ENCODE assay signal across 8 mouse cellular contexts in genomic region chr10:75561071-75561654, GRCm38 (mm10). TPM values are rescaled to one million over a fixed set of nuclear protein-coding genes. Genes with fewer than 3 reads are reported as not detected.
DNase-seq lines count a peak whose midpoint lies in the region; ATAC-seq lines count a peak whose summit lies in the region.

TSS of gene Ggt1 (plus strand) at chr10:75561604.

- peak within 1 kb of the TSS; percentile 58; the same call in 1 of the 2 replicates for H3K4me3 ChIP-seq in heart, embryonic 16.5 days (ENCODE audit: low read length)
- H3K4me3 ChIP-seq in hindbrain, embryonic 11.5 days (ENCODE audit: low read depth, low read length) = peak within 1 kb of the TSS; percentile 68; the same call in 1 of the 2 replicates
- H3K4me3 ChIP-seq in midbrain, embryonic 12.5 days = peak within 1 kb of the TSS; percentile 63; the same call in 1 of the 2 replicates

- peaks cover 17% of the 10 kb centered on the region for H3K4me1 ChIP-seq in heart, embryonic 16.5 days (ENCODE audit: control insufficient read depth, insufficient read depth, low read length)
- H3K4me1 ChIP-seq in hindbrain, embryonic 11.5 days (replicated peaks; ENCODE audit: control insufficient read depth, insufficient read depth, low read length) = 0 out of 2 replicates have a peak, but pooled peaks cover 2% of the 10 kb centered on the region
- peaks cover 30% of the 10 kb centered on the region for H3K4me1 ChIP-seq in midbrain, embryonic 12.5 days

- peaks cover 42% of the 10 kb centered on the region for H3K27me3 ChIP-seq in heart, embryonic 16.5 days (ENCODE audit: control insufficient read depth, insufficient read depth, low read length)
- H3K27me3 ChIP-seq in hindbrain, embryonic 11.5 days (ENCODE audit: control insufficient read depth, insufficient read depth, low read length) = peaks cover 10% of the 10 kb centered on the region
- peaks cover 55% of the 10 kb centered on the region for H3K27me3 ChIP-seq in midbrain, embryonic 12.5 days

- no peak within 1 kb of the TSS for H3K27ac ChIP-seq in heart, embryonic 16.5 days (ENCODE audit: low read length)
- H3K27ac ChIP-seq in hindbrain, embryonic 11.5 days (ENCODE audit: low read depth, low read length) = no peak within 1 kb of the TSS
- peak within 1 kb of the TSS; percentile 82; the same call in 1 of the 2 replicates for H3K27ac ChIP-seq in midbrain, embryonic 12.5 days (replicated peaks)

- peak within 1 kb of the TSS; percentile 72 for H3K9ac ChIP-seq in heart, embryonic 16.5 days (ENCODE audit: low read length)
- H3K9ac ChIP-seq in hindbrain, embryonic 11.5 days (ENCODE audit: low read depth, low read length) = peak within 1 kb of the TSS; percentile 84
- peak within 1 kb of the TSS; percentile 77; the same call in 1 of the 2 replicates for H3K9ac ChIP-seq in midbrain, embryonic 12.5 days (replicated peaks)

- no peaks in the 10 kb centered on the region for H3K36me3 ChIP-seq in heart, embryonic 16.5 days (ENCODE audit: control insufficient read depth, insufficient read depth)
- H3K36me3 ChIP-seq in hindbrain, embryonic 11.5 days (ENCODE audit: control insufficient read depth, insufficient read depth, low read length) = no peaks in the 10 kb centered on the region
- H3K36me3 ChIP-seq in midbrain, embryonic 12.5 days = no peaks in the 10 kb centered on the region

- H3K9me3 ChIP-seq in heart, embryonic 16.5 days (replicated peaks; ENCODE audit: control insufficient read depth, low read length) = no peaks in the 10 kb centered on the region
- no peaks in the 10 kb centered on the region for H3K9me3 ChIP-seq in hindbrain, embryonic 11.5 days (ENCODE audit: control insufficient read depth, low read length)
- H3K9me3 ChIP-seq in midbrain, embryonic 12.5 days = no peaks in the 10 kb centered on the region

- ATAC-seq in heart, embryonic 16.5 days (replicated peaks; ENCODE audit: extremely low read depth, insufficient read depth, low FRiP score) = no peak
- no peak for ATAC-seq in hindbrain, embryonic 11.5 days (ENCODE audit: low FRiP score)
- no peak for ATAC-seq in midbrain, embryonic 12.5 days (ENCODE audit: low FRiP score, low read depth)
- ATAC-seq in erythroblast, adult 5-6 weeks (replicated peaks; ENCODE audit: low FRiP score, poor library complexity, severe bottlenecking) = no peak
- ATAC-seq in granulocyte monocyte progenitor cell, adult 5-6 weeks (replicated peaks; ENCODE audit: poor library complexity, severe bottlenecking) = no peak

- no peak for DNase-seq in heart, adult 8-10 months (ENCODE audit: low spot score)
- peak; percentile 65 to 74 for DNase-seq in cerebellum, postnatal 14 days
- DNase-seq in hindbrain, embryonic 11.5 days (ENCODE audit: low spot score) = no peak
- no peak for DNase-seq in natural killer cell, adult 2 months (ENCODE audit: low spot score in 2 of 2)

- peak within 1 kb of the TSS; percentile 87 for H3K4me2 ChIP-seq in heart, embryonic 16.5 days (ENCODE audit: low read depth, low read length)
- H3K4me2 ChIP-seq in hindbrain, embryonic 11.5 days (replicated peaks; ENCODE audit: low read depth, low read length) = peak within 1 kb of the TSS; percentile 99
- peak within 1 kb of the TSS; percentile 94 for H3K4me2 ChIP-seq in midbrain, embryonic 12.5 days (replicated peaks)

- WGBS in heart, embryonic 16.5 days = 58% methylated on average over 10 of the region's 10 CpGs
- 53% methylated on average over 10 of the region's 10 CpGs for WGBS in hindbrain, embryonic 11.5 days
- 56% methylated on average over 10 of the region's 10 CpGs for WGBS in midbrain, embryonic 12.5 days

RNA-seq across cellular contexts. Expression of gene Ggt1, which starts in this region (rescaled TPM):
- 0.89 and 2.4 TPM in 2 replicates for polyA plus RNA-seq in heart, embryonic 16.5 days (2015; fragmentation: Nextera tagmentation; extraction: Ambion mirVana)
- total RNA-seq in heart, adult 8-10 months (2022) = not detected
- polyA plus RNA-seq in hindbrain, embryonic 11.5 days (2014; fragmentation: Nextera tagmentation; extraction: Ambion mirVana) = 1.7 and 2.2 TPM in 2 replicates
- 1.0 and 1.2 TPM in 2 replicates for polyA plus RNA-seq in midbrain, embryonic 12.5 days (2016; fragmentation: Nextera tagmentation; extraction: Ambion mirVana)
- 1.3 and 3.6 TPM in 2 replicates for total RNA-seq in erythroblast, adult 5-6 weeks (2015; ENCODE audit: low replicate concordance)
- not detected in 2 replicates for total RNA-seq in erythroblast, adult 5-6 weeks (2017; ENCODE audit: low replicate concordance)
- 1.7 TPM in 1 of 2 replicates, not detected in the other for total RNA-seq in granulocyte monocyte progenitor cell, adult 5-6 weeks (2014; fragmentation: Nextera tagmentation)
- total RNA-seq in granulocyte monocyte progenitor cell, adult 5-6 weeks (2017) = 1.7 TPM in 1 of 2 replicates, not detected in the other

Comparison
In these comparisons a context has a peak if more than half of its experiments do, and no peak if none do; other contexts are left out.
1. DNase-seq: peak in cerebellum, postnatal 14 days (2 of 2); none in heart, adult 8-10 months (single experiment), hindbrain, embryonic 11.5 days (single experiment) and natural killer cell, adult 2 months (0 of 2).
2. Peak in every context shown above with its lines, with median percentiles within 50 percentile points of each other: H3K4me2 ChIP-seq, H3K4me3 ChIP-seq and H3K9ac ChIP-seq.